Mouse (Mus musculus) cortical plate, adult 2 months (tissue): ENCODE measurements around the gene Ggact.

Source experiments
- CTCF ChIP-seq: fragments of 200-500 bp; IDR thresholded peaks from 2 replicates; pipeline ENCODE4 v1.5.1; 2011; ENCODE audit warnings: mild to moderate bottlenecking, control low read depth, low read length; ENCODE audit not compliant: insufficient read depth; ENCODE audit errors: extremely low read depth
- POLR2A ChIP-seq: fragments of 200-500 bp; IDR thresholded peaks from 2 replicates; pipeline ENCODE4 v1.6.1; 2011; ENCODE audit warnings: mild to moderate bottlenecking, low read length, control low read depth; ENCODE audit not compliant: insufficient read depth; ENCODE audit errors: extremely low read depth

GRCm38 (mm10) chr14:122859792-122860191 is 53.8 kb downstream of the Ggact start:
- TF ChIP-seq CTCF (no peak), POLR2A (no peak)
